Mouse (Mus musculus) megakaryocyte, adult 5-6 weeks (primary cell): ENCODE measurements around the gene Prkar2a. TPM values are rescaled to one million over a fixed set of nuclear protein-coding genes. Genes with fewer than 3 reads are reported as not detected.
A peak's percentile ranks its signal among the peaks of the same experiment; 100 is the strongest.

Experiments used
- ATAC-seq: 2 replicates; pipeline ENCODE4 v1.8.0; 2016; ENCODE audit warnings: mild to moderate bottlenecking, inconsistent platforms; ENCODE audit not compliant: poor library complexity, severe bottlenecking
- total RNA-seq, 2 experiments: library from RNA; stranded (forward) in 1 of 2; stranded (reverse) in 1 of 2; fragments of 153-499, 151-499 nt in 1 of 2; fragments of 221-1000, 200-1000 nt in 1 of 2; gene quantifications; 2 replicates each; pipeline versions ENCODE4 v1.2.3 to v1.2.4; 2015 to 2017

Prkar2a gene
- total RNA-seq, 2 experiments from 2014 or later = 15.5 to 20.6 TPM

DNA sequence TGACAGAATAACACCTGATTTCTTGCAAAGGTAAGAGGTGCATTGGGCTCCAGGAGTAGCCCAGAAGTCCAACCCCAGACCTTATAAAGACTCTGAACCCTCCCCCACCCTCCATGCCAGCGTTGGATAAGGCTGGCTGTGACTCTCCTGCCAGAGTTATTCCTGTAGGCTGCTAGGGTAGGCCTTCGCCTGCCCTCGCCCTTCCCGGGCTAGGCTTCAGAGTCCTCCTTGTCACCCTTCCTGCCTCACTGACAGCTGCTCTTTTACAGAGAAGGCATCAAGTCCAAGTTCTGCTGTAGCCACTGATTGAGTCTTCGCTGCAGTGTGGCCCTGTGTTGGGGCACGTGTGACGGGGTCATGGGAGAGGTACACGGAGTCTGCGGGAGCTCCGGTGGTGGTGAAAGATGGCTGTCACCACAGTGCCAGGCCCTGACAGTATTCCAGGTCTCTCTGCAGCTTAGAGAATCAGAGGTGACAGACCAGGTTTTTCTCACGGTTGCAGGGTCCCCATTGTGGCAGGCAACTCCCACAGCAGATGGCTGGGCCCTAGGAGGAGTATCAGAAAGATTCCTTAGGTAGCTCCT is 59.6 kb downstream of the Prkar2a start:
- ATAC-seq = no peak

DNA sequence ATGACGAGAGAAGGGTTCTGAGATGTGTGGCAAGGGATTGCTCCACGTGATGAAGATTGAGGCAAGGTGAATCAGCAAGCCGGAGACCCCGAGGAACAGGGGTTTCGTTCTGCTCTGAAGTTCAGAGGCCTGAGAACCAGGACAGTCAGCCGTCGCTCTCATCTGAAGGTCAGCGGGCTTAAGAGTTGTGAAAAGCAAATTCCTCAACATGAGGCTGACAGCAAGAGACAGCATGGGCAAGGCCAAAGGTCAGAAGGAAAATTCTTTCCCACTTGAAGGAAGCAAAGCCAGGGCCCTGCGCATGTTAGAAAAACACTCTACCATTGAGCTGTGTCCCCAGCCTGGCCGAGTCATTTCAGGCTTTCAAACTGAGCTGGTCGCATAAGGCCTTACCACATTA is 61.5 kb downstream of the Prkar2a start:
- no peak for ATAC-seq

DNA sequence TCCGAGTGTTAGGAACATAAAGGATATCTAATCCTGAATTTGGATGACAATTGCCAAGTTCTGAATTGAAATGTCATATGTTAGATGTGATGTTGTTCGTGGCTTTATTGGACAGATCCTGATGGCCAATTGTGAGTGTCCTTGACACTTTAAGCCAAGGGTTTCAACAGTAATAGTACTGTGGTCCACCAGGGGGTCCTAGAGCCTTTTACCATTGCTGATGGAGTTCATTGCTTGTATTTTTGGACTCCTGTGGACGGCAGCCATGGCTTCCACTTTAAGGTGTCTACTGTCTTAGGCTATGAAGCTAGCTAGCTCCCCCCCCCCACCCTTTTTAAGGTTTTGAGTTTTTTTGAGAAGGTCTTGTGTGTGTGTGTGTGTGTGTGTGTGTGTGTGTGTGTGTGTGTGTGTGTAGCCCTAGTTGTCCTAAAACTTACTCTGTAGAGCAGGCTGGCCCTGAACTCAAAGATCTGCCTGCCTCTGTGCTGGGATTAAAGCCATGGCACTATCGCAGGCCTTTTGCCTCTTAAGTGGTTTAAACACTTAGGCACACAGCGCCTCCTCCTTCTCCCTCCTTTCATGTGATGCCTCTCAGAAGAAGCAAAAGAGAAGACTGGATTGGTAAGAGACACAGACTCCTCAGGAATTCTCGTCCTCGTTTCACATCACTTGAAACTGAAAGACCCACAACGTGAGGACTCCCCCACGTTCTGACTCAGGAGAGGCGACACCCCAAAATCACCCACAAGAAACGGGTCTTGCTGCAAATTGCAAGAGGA is 63.2 kb downstream of the Prkar2a start:
- ATAC-seq = no peak

DNA sequence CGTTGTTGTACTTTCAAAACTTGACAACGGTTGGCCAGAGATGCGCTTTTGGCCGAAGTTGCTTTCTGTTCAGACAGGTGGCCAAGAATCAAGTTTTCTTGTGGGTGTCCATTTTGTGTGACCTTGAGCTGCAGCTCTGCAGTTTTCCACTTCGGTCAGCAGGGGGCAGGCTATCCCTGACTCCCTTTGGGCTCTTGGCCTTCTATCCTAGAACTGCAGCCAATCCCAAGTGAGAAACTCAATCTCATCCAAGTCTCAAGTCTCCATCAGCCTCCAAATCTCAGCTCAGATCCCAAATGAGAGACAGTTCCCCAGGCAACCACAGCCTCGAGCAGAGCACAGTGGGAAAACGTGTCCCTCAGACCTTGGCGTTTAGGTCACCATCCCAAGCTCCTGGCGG is 64.2 kb downstream of the Prkar2a start:
- ATAC-seq = peak; percentile 52; the same call in 1 of the 2 replicates

DNA sequence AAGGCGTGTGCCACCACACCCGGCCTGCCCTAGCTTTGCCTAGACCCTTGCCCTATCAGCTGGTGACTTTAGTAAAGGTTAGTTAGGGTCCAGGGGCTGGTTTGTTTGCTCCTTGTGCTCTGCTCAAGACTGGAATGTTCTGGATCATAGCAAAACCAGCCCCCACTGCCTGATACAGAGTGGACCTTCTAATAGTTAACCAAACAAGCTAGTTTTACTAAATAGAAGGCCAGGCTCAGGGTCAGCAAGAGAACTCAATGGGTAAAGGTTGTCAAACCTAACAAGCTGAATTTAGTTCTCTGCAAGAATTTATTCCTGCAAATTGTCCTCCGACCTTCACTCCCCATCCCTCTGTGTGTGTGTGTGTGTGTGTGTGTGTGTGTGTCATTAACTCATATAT is 64.9 kb downstream of the Prkar2a start:
- no peak for ATAC-seq

DNA sequence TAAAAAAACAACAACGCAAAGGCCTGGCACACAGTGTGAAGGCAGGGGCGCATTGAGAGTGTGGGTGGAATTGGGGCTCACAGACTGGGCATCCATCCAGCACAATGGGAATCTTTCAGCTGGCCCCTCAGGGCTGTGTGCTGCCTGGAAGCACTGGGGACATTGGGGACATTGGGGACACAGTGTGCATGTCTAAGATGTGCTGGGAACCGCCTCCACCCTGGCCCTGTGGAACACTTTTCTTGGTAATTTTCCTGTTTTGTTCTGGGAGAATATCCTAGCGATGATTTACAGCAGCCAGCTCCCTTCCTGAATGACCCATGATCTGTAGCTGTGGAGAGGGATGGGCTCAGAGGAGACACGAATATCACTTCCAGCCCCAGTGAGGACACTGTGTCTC is 65.3 kb downstream of the Prkar2a start:
- no peak for ATAC-seq

DNA sequence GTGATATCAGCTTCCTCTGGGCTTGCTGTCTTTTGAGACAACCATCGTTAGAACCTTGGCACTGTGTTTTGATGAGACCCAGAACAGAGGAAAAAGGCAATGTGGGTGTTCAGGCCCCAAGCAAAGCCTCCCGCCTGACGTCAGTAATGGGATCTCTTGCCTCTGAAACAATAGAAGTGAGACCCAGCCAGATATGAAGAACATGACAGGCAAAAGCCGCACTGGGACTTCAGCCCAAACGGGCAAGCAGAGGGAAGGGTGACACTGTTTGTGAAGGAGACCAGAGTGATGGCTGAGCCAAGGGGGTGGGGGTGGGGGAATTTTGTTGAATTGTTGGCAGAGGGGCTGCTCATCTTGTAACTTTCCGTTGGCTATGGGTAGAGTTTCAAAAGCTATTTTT is 68.3 kb downstream of the Prkar2a start:
- ATAC-seq = no peak

DNA sequence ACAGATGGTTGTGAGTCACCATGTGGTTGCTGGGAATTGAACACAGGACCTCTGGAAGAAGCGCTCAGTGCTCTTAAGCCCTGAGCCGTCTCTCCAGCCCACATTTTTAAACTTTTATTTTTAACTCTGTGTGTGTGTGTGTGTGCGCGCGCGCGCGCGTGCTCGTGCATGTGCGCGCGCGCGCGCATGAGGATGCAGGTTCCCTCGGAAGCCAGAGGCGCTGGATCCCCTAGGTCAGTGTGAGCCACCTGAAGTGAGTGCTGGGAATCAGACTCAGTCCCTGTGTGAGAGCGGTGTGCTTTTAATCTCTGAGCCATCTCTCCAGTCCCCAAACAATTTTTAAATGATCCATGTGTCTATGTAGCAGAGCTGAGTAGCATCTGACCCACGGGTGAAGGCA is 70.0 kb downstream of the Prkar2a start:
- no peak for ATAC-seq

DNA sequence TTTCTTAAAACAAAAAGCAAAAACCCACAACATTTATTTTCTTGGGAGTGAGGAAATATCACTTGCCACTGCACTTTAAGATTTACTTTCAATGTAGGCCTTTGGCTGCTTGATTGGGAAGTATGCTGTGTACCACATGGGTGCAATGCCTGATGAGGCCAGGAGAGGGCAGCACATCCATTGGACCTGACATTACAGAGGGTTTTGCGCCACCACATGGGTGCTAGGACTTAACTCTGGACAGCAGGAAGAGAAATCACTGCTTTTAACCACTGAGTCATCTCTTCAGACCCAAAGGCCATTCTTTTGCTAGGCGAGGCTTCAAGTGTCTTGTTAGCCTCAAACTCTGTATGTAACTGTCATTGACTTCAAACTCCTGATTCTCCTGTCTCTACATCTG is 70.7 kb downstream of the Prkar2a start:
- peak; percentile 89 for ATAC-seq

DNA sequence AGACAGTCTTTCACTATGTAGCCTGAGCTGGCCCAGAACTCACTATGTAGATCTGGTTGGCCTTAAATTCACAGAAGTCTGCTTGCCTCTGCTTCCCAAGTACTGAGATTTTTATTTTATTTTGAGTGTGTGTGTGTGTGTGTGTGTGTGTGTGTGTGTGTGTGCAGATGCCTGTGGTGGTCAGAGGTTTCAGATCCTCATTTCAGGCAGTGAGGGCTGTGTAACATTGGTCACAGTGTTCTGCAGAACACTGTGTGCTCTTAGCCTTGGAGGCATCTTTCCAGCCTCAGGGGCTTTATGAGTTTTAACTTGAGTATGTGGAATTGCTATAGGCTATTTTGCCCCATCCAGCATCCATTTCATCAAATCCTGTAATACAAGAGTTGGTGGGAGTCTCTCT is 72.4 kb downstream of the Prkar2a start:
- peak; percentile 77 for ATAC-seq

DNA sequence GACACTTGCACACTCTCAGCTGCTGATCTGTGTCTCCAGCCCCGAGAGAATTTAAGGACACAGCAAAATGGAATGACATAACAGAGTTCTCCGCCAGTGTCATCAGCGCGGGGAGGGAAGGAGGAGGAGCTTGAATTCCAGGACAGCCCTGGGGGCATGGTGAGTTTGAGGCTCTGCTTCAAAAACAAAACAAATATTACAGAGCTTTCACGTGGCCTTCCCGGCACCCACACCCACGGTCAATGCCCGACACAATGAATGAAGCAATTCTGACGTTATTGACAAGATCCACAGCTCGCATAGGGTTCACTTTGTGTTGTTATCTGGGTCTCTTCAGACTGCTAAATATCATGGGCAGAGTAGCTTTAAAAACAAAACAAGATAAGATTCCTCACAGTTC is 75.9 kb downstream of the Prkar2a start:
- no peak for ATAC-seq

DNA sequence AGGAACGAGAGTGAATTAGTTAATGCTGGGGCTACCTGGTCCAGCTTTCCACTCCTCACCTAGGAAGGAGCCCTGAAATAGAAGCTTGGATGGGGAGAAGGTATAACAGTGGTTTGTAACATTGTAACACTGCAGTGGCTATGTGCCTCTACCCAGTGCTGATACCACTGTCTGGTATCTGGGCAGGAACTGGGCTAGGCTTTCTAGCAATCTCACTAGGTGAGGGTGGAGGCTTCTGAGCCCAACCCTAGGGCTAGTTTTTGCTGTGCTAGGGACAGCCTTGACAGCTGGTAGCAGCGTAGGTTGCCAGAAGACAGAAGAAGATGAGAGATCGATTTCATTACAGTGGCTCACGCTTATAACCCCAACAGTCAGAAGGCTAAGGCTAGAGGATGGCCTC is 87.5 kb downstream of the Prkar2a start:
- ATAC-seq = no peak

DNA sequence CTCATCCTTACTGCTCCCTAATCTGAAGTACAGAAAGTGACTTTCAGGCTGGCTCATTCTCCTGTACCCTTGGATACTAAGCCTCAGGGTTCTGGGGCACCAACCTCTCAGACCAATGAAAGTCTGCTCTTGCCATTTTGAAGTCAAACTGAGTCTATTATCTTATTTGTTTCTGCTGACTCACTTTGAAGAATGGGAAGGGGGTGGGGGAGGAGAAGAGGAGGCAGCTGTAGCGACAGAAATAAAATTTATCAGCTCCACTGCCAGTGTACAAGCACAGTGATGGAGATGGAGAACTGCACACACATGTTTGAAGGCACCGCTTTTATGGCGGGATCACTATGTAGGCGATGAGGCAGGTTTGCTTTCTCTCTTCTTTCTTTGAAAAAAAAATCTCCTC is 88.2 kb downstream of the Prkar2a start:
- ATAC-seq = no peak

DNA sequence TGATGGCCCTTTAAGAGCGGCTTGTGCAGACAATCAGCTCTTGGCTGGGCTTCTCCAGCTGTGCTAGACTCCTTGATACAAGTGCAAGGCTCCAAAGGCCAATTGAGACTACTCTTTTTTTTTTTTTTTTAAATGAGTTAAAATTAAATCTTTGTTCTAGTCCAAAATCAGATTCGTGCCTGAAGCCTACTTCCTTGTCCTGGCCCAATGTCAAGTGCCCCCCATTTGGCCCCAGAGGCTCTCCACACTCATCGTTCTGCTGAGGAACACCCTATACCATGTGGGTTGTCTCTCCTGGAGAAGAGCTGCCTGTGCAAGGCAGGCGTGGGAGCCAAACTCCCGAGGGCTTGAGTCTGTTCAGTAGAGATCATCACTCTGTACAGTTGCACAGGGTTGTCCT is 91.8 kb downstream of the Prkar2a start:
- ATAC-seq = no peak

DNA sequence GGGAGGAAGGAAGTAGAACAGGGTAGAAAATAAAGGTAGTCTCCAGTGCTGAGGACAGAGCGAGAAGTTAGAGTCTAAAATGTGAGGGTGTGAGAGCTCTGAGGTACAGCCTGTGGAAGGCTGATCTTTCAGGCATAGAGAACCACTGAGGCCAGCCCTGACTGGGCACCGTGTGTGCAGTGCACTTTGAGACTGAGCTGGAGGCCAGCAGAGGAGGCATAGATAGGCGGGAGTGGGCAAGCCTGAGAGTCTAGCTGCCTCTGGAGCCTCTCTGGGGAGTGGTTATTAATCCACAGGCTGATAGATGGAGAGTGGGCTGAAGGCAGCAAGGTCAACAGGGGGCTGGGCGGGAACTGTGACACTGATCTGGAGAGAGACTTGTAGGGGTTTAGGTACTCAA is 92.8 kb downstream of the Prkar2a start:
- ATAC-seq = no peak

DNA sequence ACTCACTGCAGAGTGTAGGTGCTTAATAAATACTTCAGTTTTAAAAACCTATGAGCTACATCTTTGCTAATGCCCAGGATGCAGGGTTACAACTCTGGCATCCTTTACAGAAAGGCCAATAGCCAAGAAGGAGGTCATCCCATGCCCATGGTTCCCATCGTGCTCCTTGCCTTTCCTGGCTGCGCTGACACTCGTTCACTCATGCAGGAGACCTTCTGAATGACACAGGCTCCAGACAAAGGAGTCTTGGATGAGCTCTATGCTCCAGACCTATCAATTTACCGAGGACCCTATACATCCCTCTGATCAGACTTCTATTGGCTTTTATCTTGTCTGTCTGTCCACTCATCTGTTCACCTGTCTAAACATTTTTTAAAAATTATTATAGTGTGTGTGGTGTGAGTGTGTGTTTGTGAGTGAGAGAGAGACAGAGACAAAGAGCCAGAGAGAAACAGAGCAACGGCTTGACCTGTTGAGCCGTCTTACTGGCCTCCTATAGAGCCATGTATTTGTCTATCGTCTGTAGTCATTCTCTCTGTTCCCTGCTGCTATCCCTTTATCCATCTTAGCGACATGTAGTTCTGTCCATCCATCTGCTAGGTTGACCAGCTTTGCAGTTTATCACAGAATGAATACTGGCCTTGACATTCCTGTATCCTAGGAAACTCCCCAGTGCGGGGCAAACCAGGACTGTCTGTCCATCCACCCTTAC is 93.9 kb downstream of the Prkar2a start:
- ATAC-seq = no peak

DNA sequence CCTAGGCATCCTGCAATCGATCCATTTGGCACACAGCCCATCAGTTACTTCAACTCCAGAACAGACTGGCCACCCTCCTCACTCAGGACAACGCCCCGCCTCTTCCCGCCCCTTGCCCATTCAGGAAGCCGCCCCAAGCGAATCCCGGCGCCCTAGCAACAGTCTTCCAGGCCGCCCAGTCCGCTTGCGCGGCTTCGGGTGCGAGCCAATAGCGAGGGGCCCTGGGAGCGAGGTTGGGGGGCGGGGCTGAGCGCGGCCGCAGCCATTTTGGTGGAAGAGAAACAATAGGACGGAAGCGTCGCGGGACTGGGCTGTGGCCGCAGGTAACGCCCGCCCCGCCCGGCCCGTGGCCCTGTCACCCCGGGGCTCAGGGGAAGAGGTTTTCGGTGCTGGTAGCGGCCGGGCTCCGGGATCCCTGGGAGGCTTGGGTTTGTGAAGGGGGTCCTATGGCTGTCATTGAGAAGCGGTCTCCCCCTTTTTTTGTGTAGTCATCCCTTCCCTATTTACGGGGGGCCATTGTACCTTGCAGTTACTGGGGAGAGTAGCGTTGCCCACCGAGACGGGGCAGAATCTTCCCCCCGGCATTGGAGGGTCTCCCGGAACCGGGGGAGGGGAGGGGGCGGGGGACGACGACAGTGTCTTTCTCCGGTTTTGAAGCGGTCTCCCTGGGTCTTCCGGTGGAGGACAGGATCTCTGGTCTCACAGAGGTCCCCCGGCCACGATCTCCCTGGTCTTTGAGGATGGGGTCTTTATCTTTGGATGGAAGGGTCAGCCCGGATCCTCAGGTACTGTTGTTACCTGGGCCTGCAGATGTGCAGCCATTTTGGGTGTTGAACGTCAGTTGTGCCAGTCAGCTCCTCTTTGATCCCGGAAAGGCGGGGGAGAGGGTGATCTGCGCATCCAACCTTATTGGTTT is 94.7 kb downstream of the Prkar2a start, which contains the start of gene Ip6k2:
Ip6k2 (plus strand) TSS at position 249 of the 916 bp plus-strand sequence.
- ATAC-seq = peak; percentile 99

DNA sequence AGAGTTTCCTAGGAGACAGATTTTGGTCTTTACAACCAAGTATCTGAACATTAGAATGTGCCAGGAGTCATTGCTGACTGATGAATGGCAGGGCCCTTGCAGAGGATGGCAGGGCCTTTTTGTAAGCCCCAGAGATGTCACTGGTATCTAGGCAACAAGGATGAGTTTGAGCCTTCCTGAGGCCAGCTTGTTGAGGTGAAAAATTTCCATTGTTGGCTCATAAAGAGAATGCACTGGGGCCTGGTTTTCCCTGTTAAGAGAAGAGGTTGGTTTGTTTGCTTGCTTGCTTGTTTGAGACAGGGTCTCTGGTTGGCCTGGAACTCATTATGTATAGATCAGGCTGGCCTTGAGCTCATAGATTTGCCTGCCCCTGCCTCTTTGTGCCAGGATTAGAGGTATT is 96.3 kb downstream of the Prkar2a start:
- no peak for ATAC-seq

DNA sequence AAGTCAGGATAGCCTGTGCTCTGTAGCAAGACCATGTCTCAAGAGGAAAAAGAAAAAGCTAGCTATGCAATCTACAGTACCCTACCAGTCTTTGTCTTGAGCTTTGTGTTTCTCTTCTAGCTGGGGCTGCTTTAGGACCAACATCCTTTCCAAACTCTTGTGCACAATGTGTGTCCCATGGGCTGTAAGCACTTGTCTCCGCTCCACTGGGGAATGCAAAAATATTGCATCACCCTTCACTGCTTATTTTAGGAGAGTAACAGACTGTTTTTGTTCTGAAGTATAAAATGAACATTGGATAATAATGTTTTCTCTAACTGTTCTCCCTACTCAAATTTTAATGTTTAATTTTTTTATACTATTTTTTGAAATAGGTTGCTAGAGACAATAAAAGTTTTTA is 97.4 kb downstream of the Prkar2a start:
- no peak for ATAC-seq

DNA sequence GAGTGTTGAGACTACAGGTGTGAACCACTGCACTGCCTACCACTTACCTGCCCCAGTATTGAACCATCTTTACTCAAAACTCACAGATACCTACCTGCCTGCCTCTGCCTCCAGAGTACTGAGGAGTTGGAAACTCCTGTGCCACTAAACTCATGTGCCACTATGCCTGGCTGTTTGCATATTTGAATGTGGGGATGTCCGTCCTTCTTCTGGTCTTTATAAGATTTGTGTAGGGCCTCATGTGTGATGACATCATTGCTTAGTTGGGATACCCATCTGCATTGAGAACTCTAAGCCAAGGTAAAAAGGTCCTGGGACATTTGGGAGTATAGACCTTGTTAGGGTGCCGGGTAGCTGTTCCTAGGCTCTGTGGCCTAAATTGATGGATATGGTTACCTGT is 98.0 kb downstream of the Prkar2a start:
- no peak for ATAC-seq

DNA sequence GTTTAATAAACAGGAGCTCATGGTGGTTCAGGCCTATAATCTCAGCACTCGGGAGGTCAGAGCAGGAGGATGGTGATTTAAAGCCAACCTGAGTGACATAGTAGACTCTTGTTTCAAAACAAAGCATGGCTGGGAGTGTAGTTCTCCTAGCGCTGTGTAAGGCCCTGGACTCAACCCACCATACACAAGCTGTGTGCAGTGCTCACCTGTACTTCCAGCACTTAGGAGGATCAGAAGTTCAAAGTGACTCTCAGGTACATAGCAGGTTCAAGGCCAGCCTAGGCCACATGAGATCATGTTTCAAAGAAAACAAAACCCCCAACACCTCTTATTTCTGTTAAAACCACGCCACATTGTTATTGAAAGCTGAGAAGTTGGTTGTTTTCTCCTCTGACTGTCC is 99.6 kb downstream of the Prkar2a start:
- ATAC-seq = no peak
